Mouse (Mus musculus) spleen, adult 2 months (tissue): ENCODE measurements around the gene Polk. TPM values are rescaled to one million over a fixed set of nuclear protein-coding genes. Genes with fewer than 3 reads are reported as not detected.

Experiments
- DNase-seq, 2 experiments: peaks; one replicate each; pipeline versions ENCODE4 v3.0.0 to v3.0.0-alpha.2; 2012 to 2021; ENCODE audit warnings: low spot score in 2 of 2, low read depth in 1 of 2
- H3K27ac ChIP-seq: fragments of 200-500 bp; 2 replicates; pipeline ENCODE4 v1.5.1; 2012; ENCODE audit warnings: low read length, inconsistent platforms; ENCODE audit not compliant: insufficient read depth
- H3K27me3 ChIP-seq: fragments of 200-500 bp; 2 replicates; pipeline ENCODE4 v1.6.1; 2012; ENCODE audit warnings: mild to moderate bottlenecking, moderate library complexity, low read length, inconsistent platforms; ENCODE audit not compliant: control insufficient read depth, insufficient read depth
- H3K36me3 ChIP-seq: fragments of 200-500 bp; 2 replicates; pipeline ENCODE4 v1.6.1; 2012; ENCODE audit warnings: mild to moderate bottlenecking, low read length, inconsistent platforms; ENCODE audit not compliant: control insufficient read depth, insufficient read depth
- H3K4me1 ChIP-seq: fragments of 200-500 bp; 2 replicates; pipeline ENCODE4 v1.6.1; 2011; ENCODE audit warnings: inconsistent platforms; ENCODE audit not compliant: control insufficient read depth, insufficient read depth, insufficient read length
- H3K4me3 ChIP-seq: fragments of 200-500 bp; 2 replicates; pipeline ENCODE4 v1.5.1; 2011; ENCODE audit warnings: mild to moderate bottlenecking, inconsistent platforms; ENCODE audit not compliant: insufficient read depth, insufficient read length; ENCODE audit errors: extremely low read depth
- CTCF ChIP-seq: fragments of 200-500 bp; IDR thresholded peaks from 2 replicates; pipeline ENCODE4 v1.5.1; 2011; ENCODE audit warnings: mild to moderate bottlenecking, inconsistent platforms; ENCODE audit not compliant: insufficient read depth, insufficient read length, insufficient replicate concordance; ENCODE audit errors: extremely low read depth
- POLR2A ChIP-seq: fragments of 200-500 bp; IDR thresholded peaks from 2 replicates; pipeline ENCODE4 v1.6.1; 2011; ENCODE audit warnings: low read depth, low read length, inconsistent platforms
- WGBS: fragments of 180-500 bp; shearing (Covaris S2); methylation state at CpG from one replicate; pipeline ENCODE4 v1.1.7; 2018; 5-methylcytosine and 5-hydroxymethylcytosine counted together
- polyA plus RNA-seq: library from polyadenylated mRNA; depleted of rRNA; stranded (reverse); fragments of >200 nt; gene quantifications from 2 replicates; pipeline ENCODE4 v1.2.3, GENCODE M21; 2012; rRNA removed

Polk gene
- polyA plus RNA-seq, 1 experiment, result 0.97 TPM

GRCm38 (mm10) chr13:96431595-96432156, 110.7 kb downstream of the Polk start:
- WGBS, result 39% methylated on average over 12 of the region's 12 CpGs
- no peak for TF ChIP-seq POLR2A
- peak; percentile 91 for TF ChIP-seq CTCF
- Histone ChIP-seq H3K4me3 (no peak overlapping the region), H3K4me1 (peaks cover 3% of the 10 kb centered on the region; the same call in 1 of the 2 replicates), H3K36me3 (no peaks in the 10 kb centered on the region), H3K27ac (no peak overlapping the region), H3K27me3 (no peaks in the 10 kb centered on the region)
- peak; percentile 47 to 80 for DNase-seq

Other genes with a start within 250 kb of the Polk start
- gene Poc5, start 154.3 kb downstream of the Polk start, polyA plus RNA-seq, result 3.5 and 3.6 TPM in 2 replicates
- gene Ankdd1b, start 71.4 kb downstream of the Polk start, polyA plus RNA-seq, result not detected in 2 replicates
- not detected in 2 replicates for gene Gm17622, start 51.8 kb downstream of the Polk start, polyA plus RNA-seq
- gene Col4a3bp, start within 50 bp of the Polk start, polyA plus RNA-seq, result 9.5 and 12.4 TPM in 2 replicates
- gene Hmgcr, start 128.4 kb upstream of the Polk start, polyA plus RNA-seq, result 8.6 and 8.9 TPM in 2 replicates
- gene Ankrd31, start 205.7 kb upstream of the Polk start, polyA plus RNA-seq, result not detected in 2 replicates